Mouse (Mus musculus): ENCODE results near the gene Plpp6. TPM values are rescaled to one million over a fixed set of nuclear protein-coding genes. Genes with fewer than 3 reads are reported as not detected.
"Not testable (repeated sequence)": the region's sequence is repeated elsewhere in the genome, so short reads cannot be mapped to it uniquely, and the experiment has no call there.

Plpp6 gene
- polyA plus RNA-seq, 2 experiments: 5.8 to 9.6 TPM

DNA sequence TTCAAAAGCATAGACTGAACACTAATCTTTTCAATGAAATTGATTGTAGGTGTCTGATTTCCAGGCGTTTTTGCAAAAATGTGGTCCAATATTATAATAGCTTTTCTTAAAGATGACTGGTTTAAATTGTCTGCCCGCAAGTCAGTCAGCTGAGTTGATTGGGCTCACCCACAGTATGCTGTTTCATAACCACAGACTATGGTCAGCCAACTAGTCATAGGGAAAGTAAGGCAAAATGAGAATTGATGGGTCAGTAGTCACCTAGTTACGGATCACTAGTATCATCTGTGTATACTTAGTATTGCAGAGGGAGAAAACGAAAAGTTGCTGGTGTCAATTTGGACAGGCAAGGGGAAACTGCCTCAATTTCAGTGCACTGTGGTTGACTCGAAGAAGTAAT lies 27.6 kb downstream of the Plpp6 start:
- H3K27ac ChIP-seq (replicated peaks; ENCODE audit: low read depth, low read length): no peak overlapping the region
- H3K9me3 ChIP-seq (ENCODE audit: control insufficient read depth, low read length): no peaks in the 10 kb centered on the region
- no peak overlapping the region for H3K9ac ChIP-seq (ENCODE audit: low read depth, low read length, severe bottlenecking)
- WGBS: 64% methylated on average over 5 of the region's 5 CpGs
- no peak for DNase-seq (ENCODE audit: low spot score)
- no peak for ATAC-seq (ENCODE audit: low FRiP score, low read depth)
- peak overlapping the region; percentile 51 for H3K4me2 ChIP-seq (replicated peaks; ENCODE audit: low read depth, low read length, severe bottlenecking)
- no peak for TF ChIP-seq POLR2A (IDR thresholded peaks at IDR 0.05; ENCODE audit: borderline replicate concordance, extremely low read depth, insufficient read depth, insufficient read length)
- peak overlapping the region; percentile 96 for H3K4me3 ChIP-seq (replicated peaks; ENCODE audit: low read length)
- no peaks in the 10 kb centered on the region for H3K27me3 ChIP-seq (ENCODE audit: control insufficient read depth, insufficient read depth, low read length)
- H3K4me1 ChIP-seq (ENCODE audit: control insufficient read depth, insufficient read depth, low read length): 0 out of 2 replicates have a peak, but pooled peaks cover 5% of the 10 kb centered on the region
- peaks cover 28% of the 10 kb centered on the region for H3K36me3 ChIP-seq (ENCODE audit: control insufficient read depth, insufficient read depth, low read length)

DNA sequence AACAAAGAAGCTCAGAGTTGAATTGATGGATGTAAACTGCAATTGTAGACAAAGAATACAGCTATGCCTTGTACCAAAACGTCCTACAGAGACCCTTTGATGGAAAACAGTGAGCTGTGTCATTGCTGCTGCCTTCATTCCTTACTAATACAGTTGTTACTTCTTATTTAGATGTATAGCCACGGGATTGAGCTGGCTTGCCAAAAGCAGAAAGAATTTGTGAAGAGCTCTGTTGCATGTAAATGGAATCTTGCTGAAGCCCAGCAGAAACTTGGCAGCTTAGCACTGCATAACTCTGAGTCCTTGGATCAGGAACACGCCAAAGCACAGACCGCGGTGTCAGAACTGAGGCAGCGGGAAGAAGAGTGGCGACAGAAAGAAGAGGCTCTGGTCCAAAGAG lies 31.1 kb downstream of the Plpp6 start:
- Histone ChIP-seq H3K27me3 (ENCODE audit: control insufficient read depth, insufficient read depth, low read length) (no peaks in the 10 kb centered on the region), H3K4me3 (replicated peaks; ENCODE audit: low read length) (no peak overlapping the region), H3K9me3 (ENCODE audit: control insufficient read depth, low read length) (no peaks in the 10 kb centered on the region), H3K9ac (ENCODE audit: low read depth, low read length, severe bottlenecking) (no peak overlapping the region), H3K36me3 (ENCODE audit: control insufficient read depth, insufficient read depth, low read length) (peaks cover 45% of the 10 kb centered on the region), H3K4me2 (replicated peaks; ENCODE audit: low read depth, low read length, severe bottlenecking) (no peak overlapping the region), H3K27ac (replicated peaks; ENCODE audit: low read depth, low read length) (no peak overlapping the region), H3K4me1 (ENCODE audit: control insufficient read depth, insufficient read depth, low read length) (0 out of 2 replicates have a peak, but pooled peaks cover 5% of the 10 kb centered on the region)
- no peak for ATAC-seq (ENCODE audit: low FRiP score, low read depth)
- WGBS: 85% methylated on average over 7 of the region's 7 CpGs
- DNase-seq (ENCODE audit: low spot score): no peak
- TF ChIP-seq POLR2A (IDR thresholded peaks at IDR 0.05; ENCODE audit: borderline replicate concordance, extremely low read depth, insufficient read depth, insufficient read length): no peak

DNA sequence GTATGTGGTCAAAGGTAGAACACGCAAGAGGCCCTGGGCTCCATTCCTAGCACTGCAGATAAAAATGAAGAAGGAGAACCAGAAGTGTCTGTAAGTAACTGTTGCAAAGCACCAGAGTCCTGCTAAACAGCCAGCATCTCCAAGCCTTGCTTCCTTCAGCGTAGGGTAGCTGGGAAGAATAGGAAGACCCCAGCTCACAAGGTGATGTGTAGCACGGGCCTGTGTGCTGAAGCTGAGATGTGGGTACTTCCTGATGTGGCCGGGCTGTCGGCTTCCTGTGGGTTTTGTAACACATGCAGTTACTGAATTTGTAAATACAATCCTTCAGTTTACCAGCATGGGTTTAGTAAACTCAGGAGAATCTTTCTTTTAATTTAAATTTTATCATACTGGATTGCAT lies 31.6 kb downstream of the Plpp6 start:
- Histone ChIP-seq H3K27ac (replicated peaks; ENCODE audit: low read depth, low read length) (no peak overlapping the region), H3K4me1 (ENCODE audit: control insufficient read depth, insufficient read depth, low read length) (0 out of 2 replicates have a peak, but pooled peaks cover 5% of the 10 kb centered on the region), H3K4me2 (replicated peaks; ENCODE audit: low read depth, low read length, severe bottlenecking) (no peak overlapping the region), H3K36me3 (ENCODE audit: control insufficient read depth, insufficient read depth, low read length) (peaks cover 50% of the 10 kb centered on the region), H3K4me3 (replicated peaks; ENCODE audit: low read length) (no peak overlapping the region), H3K9me3 (ENCODE audit: control insufficient read depth, low read length) (no peaks in the 10 kb centered on the region), H3K9ac (ENCODE audit: low read depth, low read length, severe bottlenecking) (no peak overlapping the region), H3K27me3 (ENCODE audit: control insufficient read depth, insufficient read depth, low read length) (no peaks in the 10 kb centered on the region)
- 93% methylated on average over 5 of the region's 5 CpGs for whole genome bisulfite sequencing
- DNase-seq (ENCODE audit: low spot score) (no peak), ATAC-seq (ENCODE audit: low FRiP score, low read depth) (no peak)
- TF ChIP-seq POLR2A (IDR thresholded peaks at IDR 0.05; ENCODE audit: borderline replicate concordance, extremely low read depth, insufficient read depth, insufficient read length): no peak

DNA sequence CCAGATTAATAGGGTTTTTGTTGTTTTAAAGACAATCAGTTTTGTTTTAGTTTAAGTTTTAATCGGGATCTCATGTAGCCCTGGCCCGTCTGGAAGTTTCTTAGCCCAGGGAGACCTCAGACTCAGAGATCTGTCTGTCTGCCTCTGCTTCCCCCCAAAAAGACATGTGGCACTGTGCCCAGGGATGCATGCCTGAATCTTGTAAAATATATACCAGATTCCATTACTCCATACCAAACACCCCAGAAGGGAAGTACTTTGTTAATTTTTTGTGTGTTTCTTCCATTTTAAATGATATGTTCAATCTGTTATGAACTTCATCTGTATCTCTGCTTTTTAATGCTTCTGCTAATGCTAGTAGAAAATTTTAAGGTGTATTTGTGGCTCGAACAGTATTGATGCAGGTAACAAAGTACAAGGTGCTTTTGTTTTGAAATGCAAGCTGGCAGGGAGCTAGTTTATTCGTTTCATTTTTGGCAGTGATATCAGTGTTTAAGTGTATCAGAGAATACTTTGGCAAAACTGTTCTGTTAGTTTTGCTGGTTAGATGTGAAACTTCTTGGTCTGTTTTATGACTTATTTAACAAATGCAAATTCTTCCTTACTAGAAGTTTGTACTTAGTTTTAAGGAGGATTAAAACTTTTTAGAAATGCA lies 34.4 kb downstream of the Plpp6 start:
- no peak overlapping the region for H3K4me2 ChIP-seq (replicated peaks; ENCODE audit: low read depth, low read length, severe bottlenecking)
- H3K36me3 ChIP-seq (ENCODE audit: control insufficient read depth, insufficient read depth, low read length): peaks cover 68% of the 10 kb centered on the region
- H3K4me3 ChIP-seq (replicated peaks; ENCODE audit: low read length): no peak overlapping the region
- H3K27me3 ChIP-seq (ENCODE audit: control insufficient read depth, insufficient read depth, low read length): no peaks in the 10 kb centered on the region
- WGBS: 78% methylated on average over 4 of the region's 4 CpGs
- no peak for DNase-seq (ENCODE audit: low spot score)
- no peak overlapping the region for H3K9ac ChIP-seq (ENCODE audit: low read depth, low read length, severe bottlenecking)
- no peaks in the 10 kb centered on the region for H3K4me1 ChIP-seq (ENCODE audit: control insufficient read depth, insufficient read depth, low read length)
- no peak for TF ChIP-seq POLR2A (IDR thresholded peaks at IDR 0.05; ENCODE audit: borderline replicate concordance, extremely low read depth, insufficient read depth, insufficient read length)
- no peak for ATAC-seq (ENCODE audit: low FRiP score, low read depth)
- H3K27ac ChIP-seq (replicated peaks; ENCODE audit: low read depth, low read length): no peak overlapping the region
- no peaks in the 10 kb centered on the region for H3K9me3 ChIP-seq (ENCODE audit: control insufficient read depth, low read length)

DNA sequence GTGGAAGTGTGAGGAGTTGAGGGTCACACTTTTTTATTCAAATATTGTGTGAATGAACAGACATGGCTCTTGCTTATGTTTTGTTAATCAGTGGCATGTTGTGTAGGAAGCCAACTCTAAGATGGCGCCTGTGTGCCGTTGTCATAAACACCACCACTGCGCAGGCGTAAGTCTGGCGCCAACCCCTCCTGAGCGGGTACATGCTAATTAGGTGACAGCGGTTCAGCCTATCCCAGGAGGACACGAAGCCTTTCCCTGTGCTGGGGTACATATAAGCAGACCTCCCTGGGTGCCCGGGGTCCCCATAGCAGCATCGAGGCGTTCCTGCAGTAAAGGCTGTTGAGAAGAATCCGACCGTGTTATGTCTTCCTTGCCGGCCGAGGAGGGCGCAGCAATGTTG lies 36.6 kb downstream of the Plpp6 start:
- H3K4me2 ChIP-seq (replicated peaks; ENCODE audit: low read depth, low read length, severe bottlenecking); ATAC-seq (ENCODE audit: low FRiP score, low read depth); H3K9me3 ChIP-seq (ENCODE audit: control insufficient read depth, low read length); DNase-seq (ENCODE audit: low spot score); H3K4me1 ChIP-seq (ENCODE audit: control insufficient read depth, insufficient read depth, low read length); H3K9ac ChIP-seq (ENCODE audit: low read depth, low read length, severe bottlenecking); H3K27ac ChIP-seq (replicated peaks; ENCODE audit: low read depth, low read length); H3K27me3 ChIP-seq (ENCODE audit: control insufficient read depth, insufficient read depth, low read length); H3K4me3 ChIP-seq (replicated peaks; ENCODE audit: low read length): not testable (repeated sequence)
- WGBS: 98% methylated on average over 16 of the region's 16 CpGs
- H3K36me3 ChIP-seq (ENCODE audit: control insufficient read depth, insufficient read depth, low read length): peaks cover 51% of the 10 kb centered on the region

All from limb, embryonic 14.5 days (tissue).